Mouse (Mus musculus) E14TG2a.4 (cell line): Measurements from ENCODE around the gene Dclk2.

ENCODE experiments used
- H3K27me3 ChIP-seq: 2 replicates; pipeline ENCODE4 v1.6.1; 2014; ENCODE audit warnings: low read length, control low read depth; ENCODE audit not compliant: insufficient read depth
- H3K36me3 ChIP-seq: 2 replicates; pipeline ENCODE4 v1.6.1; 2014; ENCODE audit warnings: low read length, control low read depth; ENCODE audit not compliant: insufficient read depth
- H3K4me1 ChIP-seq: replicated peaks from 2 replicates; pipeline ENCODE4 v1.6.1; 2014; ENCODE audit warnings: low read depth, low read length, control low read depth
- H3K4me3 ChIP-seq: replicated peaks from 2 replicates; pipeline ENCODE4 v1.5.1; 2014; ENCODE audit warnings: mild to moderate bottlenecking, low read length
- H3K9me3 ChIP-seq: 2 replicates; pipeline ENCODE4 v1.6.1; 2014; ENCODE audit warnings: low read length, control low read depth
- CTCF ChIP-seq: conservative IDR thresholded peaks from 2 replicates; pipeline ENCODE4 v1.5.1; 2014; ENCODE audit warnings: low read length
- NANOG ChIP-seq: IDR thresholded peaks from 2 replicates; pipeline ENCODE4 v1.6.1; 2014; ENCODE audit warnings: borderline replicate concordance, low read length, mixed read lengths
- POU5F1 ChIP-seq: IDR thresholded peaks from 2 replicates; pipeline ENCODE4 v1.6.1; 2014; ENCODE audit warnings: low read length, borderline replicate concordance

The Dclk2 gene

DNA sequence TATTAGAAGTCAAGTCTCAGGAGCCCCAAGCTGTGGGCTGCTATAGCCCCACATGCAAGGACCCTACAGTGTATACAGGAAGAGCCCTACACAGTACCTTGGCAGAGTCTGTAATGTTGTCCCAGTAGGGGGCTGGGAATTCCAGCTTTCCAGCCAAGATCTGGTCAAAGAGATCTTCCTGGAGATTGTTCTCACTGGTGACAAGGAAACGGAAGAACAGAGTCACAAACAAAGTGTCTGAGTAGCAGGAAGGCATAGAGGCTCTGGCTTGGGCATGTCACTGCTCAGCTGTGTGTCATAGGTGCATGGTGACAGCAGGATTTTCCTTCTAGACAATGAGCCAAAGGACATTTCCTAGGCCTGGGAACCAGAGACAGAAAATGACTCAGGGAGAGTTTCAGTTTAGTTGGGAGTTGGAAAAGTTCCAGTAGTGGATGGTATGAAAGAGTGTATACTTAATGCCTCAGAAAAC, 126.9 kb downstream of the Dclk2 start:
- Histone ChIP-seq H3K27me3 (no peaks in the 10 kb centered on the region), H3K36me3 (peaks cover 69% of the 10 kb centered on the region), H3K4me1 (peaks cover 16% of the 10 kb centered on the region), H3K4me3 (no peak overlapping the region), H3K9me3 (no peaks in the 10 kb centered on the region)
- TF ChIP-seq POU5F1 (no peak), NANOG (no peak), CTCF (no peak)

GRCm38 (mm10) chr3:86793264-86793663, 127.4 kb downstream of the Dclk2 start:
- Histone ChIP-seq H3K36me3 (peaks cover 67% of the 10 kb centered on the region), H3K4me3 (no peak overlapping the region), H3K9me3 (no peaks in the 10 kb centered on the region), H3K27me3 (no peaks in the 10 kb centered on the region), H3K4me1 (peaks cover 20% of the 10 kb centered on the region)
- no peak for TF ChIP-seq POU5F1

DNA sequence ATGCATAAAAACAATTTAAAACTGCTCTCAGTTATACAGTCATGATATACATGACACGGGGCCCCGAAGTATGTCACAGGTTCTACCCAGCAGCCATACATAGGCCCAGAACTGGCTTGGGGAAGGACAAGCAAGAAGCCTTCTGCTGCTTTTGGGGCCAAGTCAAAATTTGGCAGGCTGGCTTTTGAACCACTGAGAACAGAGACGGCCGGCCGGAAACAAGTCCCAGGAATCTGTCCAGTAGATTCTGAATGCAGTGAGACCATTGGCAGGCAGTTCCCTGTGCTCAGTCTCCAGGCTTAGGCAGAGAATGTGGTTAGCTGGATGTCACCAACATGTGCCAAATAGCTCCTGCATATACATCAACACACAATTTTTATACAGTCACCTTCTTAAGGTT, 130.9 kb downstream of the Dclk2 start:
- no peaks in the 10 kb centered on the region for H3K9me3 ChIP-seq
- H3K4me1 ChIP-seq, result peaks cover 31% of the 10 kb centered on the region
- H3K36me3 ChIP-seq, result peaks cover 69% of the 10 kb centered on the region
- no peaks in the 10 kb centered on the region for H3K27me3 ChIP-seq
- TF ChIP-seq POU5F1 (no peak), CTCF (no peak), NANOG (no peak)
- no peak overlapping the region for H3K4me3 ChIP-seq

DNA sequence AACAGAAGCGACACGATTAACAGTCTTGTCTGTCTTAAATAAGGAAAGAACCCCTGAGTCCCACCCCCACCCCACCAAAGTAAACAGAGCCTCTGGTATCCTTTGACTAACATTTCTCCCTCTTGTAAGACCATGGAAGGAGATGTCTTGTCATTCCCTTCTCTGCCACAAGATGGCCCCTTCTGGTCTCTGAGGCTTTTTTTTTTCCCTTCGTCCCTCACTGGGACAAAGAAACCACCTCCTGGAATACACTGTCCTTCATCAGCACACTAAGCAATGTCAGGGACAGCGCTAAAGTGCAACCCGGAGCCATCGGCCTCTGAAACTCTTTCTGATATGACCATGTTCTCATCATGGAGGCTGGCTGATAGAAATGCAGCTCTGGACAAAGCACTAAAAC, 131.9 kb downstream of the Dclk2 start:
- TF ChIP-seq NANOG (no peak), CTCF (peak; percentile 79), POU5F1 (no peak)
- H3K4me3 ChIP-seq, result no peak overlapping the region
- no peaks in the 10 kb centered on the region for H3K27me3 ChIP-seq
- H3K36me3 ChIP-seq, result peaks cover 63% of the 10 kb centered on the region
- H3K4me1 ChIP-seq, result peaks cover 34% of the 10 kb centered on the region
- H3K9me3 ChIP-seq, result no peaks in the 10 kb centered on the region

- no peak overlapping the region for H3K4me3 ChIP-seq
- no peaks in the 10 kb centered on the region for H3K27me3 ChIP-seq
- no peaks in the 10 kb centered on the region for H3K9me3 ChIP-seq
- TF ChIP-seq CTCF, result no peak
- TF ChIP-seq NANOG, result no peak
- TF ChIP-seq POU5F1, result no peak
- H3K4me1 ChIP-seq, result peaks cover 39% of the 10 kb centered on the region
- peaks cover 51% of the 10 kb centered on the region for H3K36me3 ChIP-seq
These were observed 133.1 kb downstream of the Dclk2 start for GRCm38 (mm10) chr3:86787423-86788123.

GRCm38 (mm10) chr3:86786845-86787351, 133.8 kb downstream of the Dclk2 start:
- H3K27me3 ChIP-seq, result no peaks in the 10 kb centered on the region
- TF ChIP-seq NANOG (no peak), POU5F1 (no peak), CTCF (no peak)
- peaks cover 45% of the 10 kb centered on the region for H3K36me3 ChIP-seq
- no peaks in the 10 kb centered on the region for H3K9me3 ChIP-seq
- H3K4me3 ChIP-seq, result peak overlapping the region; percentile 41; the same call in 1 of the 2 replicates
- peaks cover 39% of the 10 kb centered on the region for H3K4me1 ChIP-seq

- H3K4me1 ChIP-seq, result peaks cover 39% of the 10 kb centered on the region
- H3K27me3 ChIP-seq, result no peaks in the 10 kb centered on the region
- no peak overlapping the region for H3K4me3 ChIP-seq
- no peak for TF ChIP-seq POU5F1
- TF ChIP-seq NANOG, result no peak
- TF ChIP-seq CTCF, result no peak
- H3K36me3 ChIP-seq, result peaks cover 40% of the 10 kb centered on the region
- H3K9me3 ChIP-seq, result no peaks in the 10 kb centered on the region
These were observed 134.4 kb downstream of the Dclk2 start for GRCm38 (mm10) chr3:86786280-86786679.

DNA sequence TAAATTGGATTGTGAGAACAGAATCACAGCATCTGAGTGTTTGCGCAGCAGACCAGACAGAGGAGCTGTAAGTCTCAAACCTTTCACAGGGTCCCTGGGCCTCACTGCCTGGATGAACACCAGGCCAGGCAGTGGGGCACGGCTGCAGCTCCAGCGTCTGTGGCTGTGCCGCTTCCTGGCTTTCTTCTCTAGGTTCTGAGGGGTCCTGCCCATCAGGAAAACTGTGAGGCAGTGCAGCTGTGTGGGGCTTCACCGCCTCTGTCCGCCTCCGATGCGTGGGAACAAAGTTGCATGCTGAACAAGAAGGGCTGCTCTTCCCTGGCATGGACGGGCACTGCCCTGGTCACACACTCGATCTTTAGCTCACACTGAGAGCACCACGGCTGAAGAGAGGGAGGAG, 135.7 kb downstream of the Dclk2 start:
- no peaks in the 10 kb centered on the region for H3K9me3 ChIP-seq
- peaks cover 28% of the 10 kb centered on the region for H3K36me3 ChIP-seq
- TF ChIP-seq CTCF (no peak), NANOG (no peak), POU5F1 (no peak)
- peak overlapping the region; percentile 29; the same call in 1 of the 2 replicates for H3K4me3 ChIP-seq
- H3K27me3 ChIP-seq, result no peaks in the 10 kb centered on the region
- H3K4me1 ChIP-seq, result peaks cover 37% of the 10 kb centered on the region

DNA sequence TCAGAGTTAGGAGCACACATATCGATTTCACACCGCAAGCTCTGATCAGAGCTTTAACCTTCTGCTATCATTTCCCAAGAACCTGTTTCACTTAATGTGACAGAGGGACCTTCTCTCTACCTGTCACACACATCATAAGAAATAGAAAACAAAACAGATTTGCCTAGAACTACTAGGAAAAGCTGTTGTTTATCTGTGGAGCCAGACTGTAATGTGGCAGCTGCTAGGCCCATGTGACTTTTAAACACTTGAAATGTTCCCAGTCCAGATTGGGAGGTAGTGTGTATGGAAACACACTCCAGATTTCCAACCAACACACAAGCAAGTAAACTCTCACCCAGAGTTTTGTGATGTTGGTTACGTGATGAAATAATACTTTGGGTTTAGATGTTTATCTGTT, 136.6 kb downstream of the Dclk2 start:
- H3K27me3 ChIP-seq, result no peaks in the 10 kb centered on the region
- TF ChIP-seq POU5F1 (no peak), CTCF (no peak), NANOG (no peak)
- peaks cover 25% of the 10 kb centered on the region for H3K36me3 ChIP-seq
- no peaks in the 10 kb centered on the region for H3K9me3 ChIP-seq
- H3K4me3 ChIP-seq, result no peak overlapping the region
- H3K4me1 ChIP-seq, result peaks cover 37% of the 10 kb centered on the region
